Mouse (Mus musculus) heart, embryonic 11.5 days (tissue): Measurements from ENCODE around the gene Fam69b. TPM values are rescaled to one million over a fixed set of nuclear protein-coding genes. Genes with fewer than 3 reads are reported as not detected.

ENCODE experiments used
- ATAC-seq: fragments of 200-750 bp; cut with Nextera tagmentation; replicated peaks from 2 replicates; pipeline ENCODE4 v1.8.0; 2017; ENCODE audit warnings: moderate library complexity; ENCODE audit not compliant: insufficient number of reproducible peaks, low FRiP score, low TSS enrichment
- H3K27ac ChIP-seq: fragments of 300-500 bp; sonication (generic); 2 replicates; pipeline ENCODE4 v1.5.1; 2014; ENCODE audit warnings: mild to moderate bottlenecking, low read depth, low read length
- H3K27me3 ChIP-seq: fragments of 300-500 bp; sonication (generic); 2 replicates; pipeline ENCODE4 v1.6.1; 2014; ENCODE audit warnings: mild to moderate bottlenecking, low read length, mixed read lengths; ENCODE audit not compliant: control insufficient read depth, insufficient read depth
- H3K36me3 ChIP-seq: fragments of 300-500 bp; sonication (generic); 2 replicates; pipeline ENCODE4 v1.6.1; 2014; ENCODE audit warnings: mild to moderate bottlenecking, low read length, moderate library complexity, mixed read lengths; ENCODE audit not compliant: control insufficient read depth, insufficient read depth
- H3K4me1 ChIP-seq: fragments of 300-500 bp; sonication (generic); 2 replicates; pipeline ENCODE4 v1.6.1; 2014; ENCODE audit warnings: low read length; ENCODE audit not compliant: control insufficient read depth, insufficient read depth
- H3K4me2 ChIP-seq: fragments of 300-500 bp; sonication (generic); 2 replicates; pipeline ENCODE4 v1.6.1; 2014; ENCODE audit warnings: mild to moderate bottlenecking, moderate library complexity
- H3K4me3 ChIP-seq: fragments of 300-500 bp; sonication (generic); 2 replicates; pipeline ENCODE4 v1.5.1; 2014; ENCODE audit warnings: low read depth, low read length
- H3K9ac ChIP-seq: fragments of 300-500 bp; sonication (generic); 2 replicates; pipeline ENCODE4 v1.6.1; 2014; ENCODE audit warnings: mild to moderate bottlenecking, low read depth, low read length, moderate library complexity
- H3K9me3 ChIP-seq: fragments of 300-500 bp; sonication (generic); replicated peaks from 2 replicates; pipeline ENCODE4 v1.6.1; 2016; ENCODE audit warnings: low read length; ENCODE audit not compliant: control insufficient read depth
- WGBS: fragments of 180-500 bp; shearing (Covaris S2); extraction: QIAGEN DNeasy Blood & Tissue Kit; methylation state at CpG from one replicate; pipeline ENCODE4 v1.1.7; 2014; ENCODE audit not compliant: insufficient replicate concordance; 5-methylcytosine and 5-hydroxymethylcytosine counted together
- polyA plus RNA-seq: library from polyadenylated mRNA; unstranded; fragments of >200 nt; fragmentation: Nextera tagmentation; extraction: Ambion mirVana; gene quantifications from 2 replicates; pipeline ENCODE4 v1.2.1, GENCODE M21; 2014

Fam69b gene
- polyA plus RNA-seq, 1 experiment from 2014 or later, result 14.9 TPM

- H3K4me3 ChIP-seq, result no peak overlapping the region
- H3K9ac ChIP-seq, result no peak overlapping the region
- no peaks in the 10 kb centered on the region for H3K9me3 ChIP-seq
- H3K4me1 ChIP-seq, result peaks cover 12% of the 10 kb centered on the region
- H3K27me3 ChIP-seq, result no peaks in the 10 kb centered on the region
- no peak overlapping the region for H3K4me2 ChIP-seq
- no peak for ATAC-seq
- H3K36me3 ChIP-seq, result no peaks in the 10 kb centered on the region
- no peak overlapping the region for H3K27ac ChIP-seq
- 88% methylated on average over 1 of the region's 1 CpGs for WGBS
Observed at GRCm38 (mm10) chr2:26601595-26601994, 26.7 kb upstream of the Fam69b start.

GRCm38 (mm10) chr2:26602631-26603030, 25.6 kb upstream of the Fam69b start:
- Histone ChIP-seq H3K27ac (no peak overlapping the region), H3K4me3 (peak overlapping the region; percentile 68; the same call in 1 of the 2 replicates)
- no peak for ATAC-seq

GRCm38 (mm10) chr2:26603159-26603558, 25.1 kb upstream of the Fam69b start:
- peak overlapping the region; percentile 80 for H3K9ac ChIP-seq
- no peaks in the 10 kb centered on the region; the same call in 1 of the 2 replicates for H3K27me3 ChIP-seq
- peak overlapping the region; percentile 90 for H3K4me2 ChIP-seq
- peak overlapping the region; percentile 68 for H3K4me3 ChIP-seq
- peaks cover 22% of the 10 kb centered on the region for H3K4me1 ChIP-seq
- no peak overlapping the region for H3K27ac ChIP-seq
- no peak for ATAC-seq
- no peaks in the 10 kb centered on the region for H3K36me3 ChIP-seq
- WGBS, result 9% methylated on average over 6 of the region's 6 CpGs
- H3K9me3 ChIP-seq, result no peaks in the 10 kb centered on the region

More at GRCm38 (mm10) chr2:26602631-26603030, 25.6 kb upstream of the Fam69b start:
- no peaks in the 10 kb centered on the region for H3K9me3 ChIP-seq
- H3K4me2 ChIP-seq, result peak overlapping the region; percentile 90
- WGBS, result 79% methylated on average over 5 of the region's 5 CpGs
- peaks cover 22% of the 10 kb centered on the region for H3K4me1 ChIP-seq
- no peaks in the 10 kb centered on the region for H3K36me3 ChIP-seq
- H3K27me3 ChIP-seq, result no peaks in the 10 kb centered on the region; the same call in 1 of the 2 replicates
- 0 out of 2 replicates have a peak overlapping the region, but pooled peaks have one; percentile 80 for H3K9ac ChIP-seq

- peak within 1 kb of the TSS; percentile 68 for H3K4me3 ChIP-seq
- H3K9me3 ChIP-seq, result no peaks in the 10 kb centered on the region
- H3K4me2 ChIP-seq, result peak within 1 kb of the TSS; percentile 90
- peak within 1 kb of the TSS; percentile 80 for H3K9ac ChIP-seq
- peaks cover 22% of the 10 kb centered on the region for H3K4me1 ChIP-seq
- H3K27me3 ChIP-seq, result no peaks in the 10 kb centered on the region; the same call in 1 of the 2 replicates
- H3K36me3 ChIP-seq, result no peaks in the 10 kb centered on the region
- WGBS, result under 1% methylated on average over 74 of the region's 103 CpGs
- ATAC-seq, result peak; percentile 79
- peak within 1 kb of the TSS; percentile 65; the same call in 1 of the 2 replicates for H3K27ac ChIP-seq
Observed at GRCm38 (mm10) chr2:26603720-26604671, 24.3 kb upstream of the Fam69b start, which contains the start of gene Agpat2. TSS of gene Agpat2 (minus strand) at chr2:26604417.

GRCm38 (mm10) chr2:26605331-26605730, 22.9 kb upstream of the Fam69b start:
- Histone ChIP-seq H3K27ac (no peak overlapping the region), H3K9me3 (no peaks in the 10 kb centered on the region), H3K36me3 (no peaks in the 10 kb centered on the region), H3K4me2 (no peak overlapping the region), H3K9ac (no peak overlapping the region), H3K4me3 (no peak overlapping the region), H3K4me1 (peaks cover 22% of the 10 kb centered on the region), H3K27me3 (no peaks in the 10 kb centered on the region; the same call in 1 of the 2 replicates)
- no peak for ATAC-seq
- 80% methylated on average over 8 of the region's 8 CpGs for WGBS

- H3K27me3 ChIP-seq, result no peaks in the 10 kb centered on the region; the same call in 1 of the 2 replicates
- no peak overlapping the region for H3K4me2 ChIP-seq
- H3K4me3 ChIP-seq, result no peak overlapping the region
- ATAC-seq, result no peak
- peaks cover 22% of the 10 kb centered on the region for H3K4me1 ChIP-seq
- H3K9ac ChIP-seq, result no peak overlapping the region
- no peaks in the 10 kb centered on the region for H3K9me3 ChIP-seq
- 54% methylated on average over 3 of the region's 3 CpGs for WGBS
- no peaks in the 10 kb centered on the region for H3K36me3 ChIP-seq
- H3K27ac ChIP-seq, result 0 out of 2 replicates have a peak overlapping the region, but pooled peaks have one; percentile 18
Observed at GRCm38 (mm10) chr2:26606579-26606978, 21.7 kb upstream of the Fam69b start.

GRCm38 (mm10) chr2:26607056-26607910, 21.0 kb upstream of the Fam69b start:
- Histone ChIP-seq H3K4me2 (no peak overlapping the region), H3K27me3 (no peaks in the 10 kb centered on the region; the same call in 1 of the 2 replicates), H3K9ac (no peak overlapping the region), H3K4me1 (peaks cover 22% of the 10 kb centered on the region), H3K36me3 (no peaks in the 10 kb centered on the region), H3K9me3 (no peaks in the 10 kb centered on the region), H3K4me3 (no peak overlapping the region), H3K27ac (0 out of 2 replicates have a peak overlapping the region, but pooled peaks have one; percentile 18)
- WGBS, result 41% methylated on average over 6 of the region's 6 CpGs
- ATAC-seq, result no peak

- Histone ChIP-seq H3K4me3 (no peak overlapping the region), H3K36me3 (no peaks in the 10 kb centered on the region), H3K4me1 (peaks cover 17% of the 10 kb centered on the region), H3K9ac (no peak overlapping the region), H3K27ac (no peak overlapping the region), H3K9me3 (no peaks in the 10 kb centered on the region), H3K4me2 (no peak overlapping the region), H3K27me3 (no peaks in the 10 kb centered on the region; the same call in 1 of the 2 replicates)
- no peak for ATAC-seq
Observed at GRCm38 (mm10) chr2:26608781-26609180, 19.5 kb upstream of the Fam69b start.
